Mouse (Mus musculus) midbrain, embryonic 11.5 days (tissue): ENCODE results near the gene Kcnj11. TPM values are rescaled to one million over a fixed set of nuclear protein-coding genes. Genes with fewer than 3 reads are reported as not detected.

Experiments used
- ATAC-seq: fragments of 200-750 bp; cut with Nextera tagmentation; 2 replicates; pipeline ENCODE4 v1.8.0; 2017; ENCODE audit warnings: moderate TSS enrichment, moderate library complexity; ENCODE audit not compliant: low FRiP score
- DNase-seq: peaks from one replicate; pipeline ENCODE4 v3.0.0; 2015; ENCODE audit warnings: low spot score; ENCODE audit errors: missing footprints
- H3K27ac ChIP-seq: fragments of 300-500 bp; sonication (generic); 2 replicates; pipeline ENCODE4 v1.5.1; 2014; ENCODE audit warnings: low read depth, low read length
- H3K27me3 ChIP-seq: fragments of 300-500 bp; sonication (generic); 2 replicates; pipeline ENCODE4 v1.6.1; 2014; ENCODE audit warnings: mild to moderate bottlenecking, low read length, moderate library complexity, mixed read lengths; ENCODE audit not compliant: control insufficient read depth, insufficient read depth
- H3K36me3 ChIP-seq: fragments of 300-500 bp; sonication (generic); 2 replicates; pipeline ENCODE4 v1.6.1; 2014; ENCODE audit warnings: mild to moderate bottlenecking, low read length, moderate library complexity, mixed read lengths; ENCODE audit not compliant: control insufficient read depth, insufficient read depth
- H3K4me1 ChIP-seq: fragments of 300-500 bp; sonication (generic); 2 replicates; pipeline ENCODE4 v1.6.1; 2014; ENCODE audit warnings: low read length; ENCODE audit not compliant: control insufficient read depth, insufficient read depth
- H3K4me2 ChIP-seq: fragments of 300-500 bp; sonication (generic); 2 replicates; pipeline ENCODE4 v1.6.1; 2014; ENCODE audit warnings: mild to moderate bottlenecking, moderate library complexity
- H3K4me3 ChIP-seq: fragments of 300-500 bp; sonication (generic); 2 replicates; pipeline ENCODE4 v1.5.1; 2014; ENCODE audit warnings: low read depth, low read length
- H3K9ac ChIP-seq: fragments of 300-500 bp; sonication (generic); 2 replicates; pipeline ENCODE4 v1.6.1; 2014; ENCODE audit warnings: low read length
- H3K9me3 ChIP-seq: fragments of 300-500 bp; sonication (generic); 2 replicates; pipeline ENCODE4 v1.6.1; 2016; ENCODE audit warnings: low read length; ENCODE audit not compliant: control insufficient read depth
- WGBS: fragments of 180-500 bp; shearing (Covaris S2); extraction: QIAGEN DNeasy Blood & Tissue Kit; methylation state at CpG from one replicate; pipeline ENCODE4 v1.1.7; 2014; 5-methylcytosine and 5-hydroxymethylcytosine counted together
- polyA plus RNA-seq: library from polyadenylated mRNA; unstranded; fragments of >200 nt; fragmentation: Nextera tagmentation; extraction: Ambion mirVana; gene quantifications from 2 replicates; pipeline ENCODE4 v1.2.1, GENCODE M21; 2014

Gene Kcnj11
- polyA plus RNA-seq, 1 experiment from 2014 or later = 0.49 TPM

GRCm38 (mm10) chr7:46076844-46077243, 23.7 kb downstream of the Kcnj11 start:
- no peak overlapping the region for H3K9ac ChIP-seq
- WGBS = 88% methylated on average over 7 of the region's 7 CpGs
- H3K4me2 ChIP-seq = no peak overlapping the region
- ATAC-seq = no peak
- no peaks in the 10 kb centered on the region for H3K27me3 ChIP-seq
- peak; percentile 65 for DNase-seq
- H3K4me3 ChIP-seq = no peak overlapping the region
- no peaks in the 10 kb centered on the region for H3K4me1 ChIP-seq
- H3K27ac ChIP-seq = no peak overlapping the region
- no peaks in the 10 kb centered on the region; the same call in 1 of the 2 replicates for H3K36me3 ChIP-seq
- no peaks in the 10 kb centered on the region for H3K9me3 ChIP-seq

- ATAC-seq (no peak), DNase-seq (peak; percentile 71)
- H3K9ac ChIP-seq = no peak overlapping the region
- no peaks in the 10 kb centered on the region for H3K9me3 ChIP-seq
- H3K27me3 ChIP-seq = no peaks in the 10 kb centered on the region
- H3K4me1 ChIP-seq = no peaks in the 10 kb centered on the region
- H3K4me3 ChIP-seq = no peak overlapping the region
- H3K36me3 ChIP-seq = peaks cover 9% of the 10 kb centered on the region
- no peak overlapping the region for H3K27ac ChIP-seq
- 91% methylated on average over 8 of the region's 8 CpGs for WGBS
- no peak overlapping the region for H3K4me2 ChIP-seq
Measured at GRCm38 (mm10) chr7:46068831-46069230, 31.7 kb downstream of the Kcnj11 start.

- peaks cover 6% of the 10 kb centered on the region; the same call in 1 of the 2 replicates for H3K36me3 ChIP-seq
- WGBS = 97% methylated on average over 6 of the region's 6 CpGs
Measured at GRCm38 (mm10) chr7:46063296-46063695, 37.3 kb downstream of the Kcnj11 start.

GRCm38 (mm10) chr7:46061614-46062013, 39.0 kb downstream of the Kcnj11 start:
- 98% methylated on average over 16 of the region's 16 CpGs for WGBS
- Histone ChIP-seq H3K4me3 (no peak overlapping the region), H3K9ac (no peak overlapping the region), H3K4me2 (no peak overlapping the region), H3K36me3 (peaks cover 11% of the 10 kb centered on the region; the same call in 1 of the 2 replicates), H3K4me1 (no peaks in the 10 kb centered on the region), H3K9me3 (no peaks in the 10 kb centered on the region), H3K27ac (no peak overlapping the region), H3K27me3 (no peaks in the 10 kb centered on the region)
- no peak for ATAC-seq
- no peak for DNase-seq

More at GRCm38 (mm10) chr7:46063296-46063695, 37.3 kb downstream of the Kcnj11 start:
- no peak overlapping the region for H3K27ac ChIP-seq
- no peak for ATAC-seq
- H3K9me3 ChIP-seq = no peaks in the 10 kb centered on the region
- H3K4me2 ChIP-seq = no peak overlapping the region
- no peaks in the 10 kb centered on the region for H3K27me3 ChIP-seq
- H3K9ac ChIP-seq = no peak overlapping the region
- no peaks in the 10 kb centered on the region for H3K4me1 ChIP-seq
- no peak for DNase-seq
- no peak overlapping the region for H3K4me3 ChIP-seq

GRCm38 (mm10) chr7:46060688-46061087, 39.9 kb downstream of the Kcnj11 start:
- Histone ChIP-seq H3K4me1 (no peaks in the 10 kb centered on the region), H3K4me2 (no peak overlapping the region), H3K9me3 (no peaks in the 10 kb centered on the region), H3K27ac (no peak overlapping the region), H3K4me3 (no peak overlapping the region), H3K36me3 (peaks cover 12% of the 10 kb centered on the region; the same call in 1 of the 2 replicates), H3K27me3 (no peaks in the 10 kb centered on the region), H3K9ac (no peak overlapping the region)
- ATAC-seq (no peak), DNase-seq (no peak)
- 90% methylated on average over 8 of the region's 8 CpGs for WGBS

- H3K36me3 ChIP-seq = peaks cover 20% of the 10 kb centered on the region
Measured at GRCm38 (mm10) chr7:46058882-46059281, 41.7 kb downstream of the Kcnj11 start.

GRCm38 (mm10) chr7:46053566-46053965, 47.0 kb downstream of the Kcnj11 start:
- H3K27ac ChIP-seq = no peak overlapping the region
- 91% methylated on average over 3 of the region's 3 CpGs for WGBS

More at GRCm38 (mm10) chr7:46058882-46059281, 41.7 kb downstream of the Kcnj11 start:
- 94% methylated on average over 11 of the region's 11 CpGs for WGBS
- DNase-seq (no peak), ATAC-seq (no peak)
- H3K9me3 ChIP-seq = no peaks in the 10 kb centered on the region
- no peak overlapping the region for H3K4me2 ChIP-seq
- H3K27ac ChIP-seq = no peak overlapping the region
- H3K27me3 ChIP-seq = no peaks in the 10 kb centered on the region
- no peaks in the 10 kb centered on the region for H3K4me1 ChIP-seq
- no peak overlapping the region for H3K9ac ChIP-seq
- no peak overlapping the region for H3K4me3 ChIP-seq

GRCm38 (mm10) chr7:46052161-46052821, 48.3 kb downstream of the Kcnj11 start:
- no peaks in the 10 kb centered on the region for H3K9me3 ChIP-seq
- H3K9ac ChIP-seq = no peak overlapping the region
- no peak overlapping the region for H3K4me2 ChIP-seq
- 96% methylated on average over 4 of the region's 4 CpGs for WGBS
- no peaks in the 10 kb centered on the region for H3K27me3 ChIP-seq
- peaks cover 17% of the 10 kb centered on the region for H3K36me3 ChIP-seq
- 0 out of 2 replicates have a peak, but pooled peaks cover 3% of the 10 kb centered on the region for H3K4me1 ChIP-seq
- ATAC-seq = no peak
- H3K4me3 ChIP-seq = no peak overlapping the region
- no peak for DNase-seq
- no peak overlapping the region for H3K27ac ChIP-seq

More at GRCm38 (mm10) chr7:46053566-46053965, 47.0 kb downstream of the Kcnj11 start:
- H3K9ac ChIP-seq = no peak overlapping the region
- no peak overlapping the region for H3K4me2 ChIP-seq
- no peak overlapping the region for H3K4me3 ChIP-seq
- H3K4me1 ChIP-seq = 0 out of 2 replicates have a peak, but pooled peaks cover 3% of the 10 kb centered on the region
- no peaks in the 10 kb centered on the region for H3K9me3 ChIP-seq
- no peaks in the 10 kb centered on the region for H3K27me3 ChIP-seq
- ATAC-seq (no peak), DNase-seq (no peak)
- H3K36me3 ChIP-seq = peaks cover 22% of the 10 kb centered on the region

GRCm38 (mm10) chr7:46049981-46050380, 50.6 kb downstream of the Kcnj11 start:
- H3K9me3 ChIP-seq = no peaks in the 10 kb centered on the region
- H3K27ac ChIP-seq = no peak overlapping the region
- H3K4me3 ChIP-seq = no peak overlapping the region
- no peak overlapping the region for H3K9ac ChIP-seq
- peaks cover 21% of the 10 kb centered on the region for H3K36me3 ChIP-seq
- no peak for ATAC-seq
- H3K27me3 ChIP-seq = no peaks in the 10 kb centered on the region
- DNase-seq = no peak
- H3K4me1 ChIP-seq = 0 out of 2 replicates have a peak, but pooled peaks cover 3% of the 10 kb centered on the region
- H3K4me2 ChIP-seq = no peak overlapping the region
- 68% methylated on average over 7 of the region's 7 CpGs for WGBS
